Mouse (Mus musculus): Measurements from ENCODE around the gene Fzd7. TPM values are rescaled to one million over a fixed set of nuclear protein-coding genes. Genes with fewer than 3 reads are reported as not detected.

Gene Fzd7
- total RNA-seq, 2 experiments from 2014 or later: 3.2 to 5.9 TPM

DNA sequence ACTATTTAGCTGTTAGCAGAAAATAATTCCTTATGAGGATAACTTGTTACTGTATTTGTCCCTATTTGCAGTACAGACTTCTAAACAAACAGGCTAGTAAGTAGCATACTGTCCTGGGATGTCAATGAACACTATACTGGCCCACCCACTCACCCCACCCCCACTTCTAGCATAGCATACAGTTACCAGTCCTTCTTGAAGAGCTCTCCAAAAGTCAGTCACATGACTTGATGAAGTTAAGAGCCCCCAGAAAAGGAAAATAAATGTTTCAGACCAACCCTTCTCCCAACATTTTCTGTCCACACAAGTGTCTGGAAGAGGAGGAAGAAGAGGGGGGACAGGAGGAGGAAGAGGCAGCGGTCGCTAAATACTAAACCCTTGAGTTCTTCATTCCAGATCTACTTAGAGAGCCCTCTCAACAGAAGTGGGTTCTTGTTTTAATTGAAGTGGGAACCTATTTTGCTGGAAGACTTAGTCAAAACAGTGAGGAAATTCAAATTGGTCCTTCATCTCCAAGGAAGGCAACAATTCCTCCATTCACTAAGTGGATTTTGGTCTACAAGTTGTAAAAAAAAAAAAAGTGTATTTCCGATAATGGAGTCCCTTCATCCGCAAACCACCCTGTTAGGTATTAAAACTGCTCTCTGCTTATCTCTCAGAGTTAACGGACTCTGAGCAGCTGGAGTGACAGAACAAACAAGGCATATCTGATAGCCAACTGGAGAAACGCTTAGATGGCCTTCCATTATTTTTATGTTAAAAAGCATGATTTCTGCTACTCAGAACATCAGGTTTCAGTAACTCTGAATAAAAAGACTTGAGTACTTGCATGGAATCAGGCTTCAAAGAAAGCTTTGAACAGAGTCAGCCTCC is 15.8 kb downstream of the Fzd7 start:
- ATAC-seq (ENCODE audit: poor library complexity, severe bottlenecking): no peak

DNA sequence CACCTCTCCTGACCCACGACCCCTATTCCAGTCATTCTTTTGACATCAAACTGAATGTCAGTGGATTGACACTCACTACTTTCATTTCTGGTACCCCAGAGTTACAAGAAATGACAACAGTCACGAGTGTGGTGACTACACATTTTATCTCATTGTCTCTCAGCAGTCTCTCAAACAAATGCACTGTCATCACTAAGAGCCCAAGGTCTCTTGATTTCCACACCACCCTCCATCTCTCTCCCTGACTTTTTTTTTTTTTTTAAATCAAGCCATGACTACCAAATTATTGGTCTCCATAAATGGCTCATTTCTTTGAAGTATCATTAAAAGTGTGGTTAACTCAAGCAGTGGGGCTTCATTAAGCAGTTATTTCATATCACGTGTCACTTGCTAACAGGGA is 17.1 kb downstream of the Fzd7 start:
- ATAC-seq (ENCODE audit: poor library complexity, severe bottlenecking): no peak

DNA sequence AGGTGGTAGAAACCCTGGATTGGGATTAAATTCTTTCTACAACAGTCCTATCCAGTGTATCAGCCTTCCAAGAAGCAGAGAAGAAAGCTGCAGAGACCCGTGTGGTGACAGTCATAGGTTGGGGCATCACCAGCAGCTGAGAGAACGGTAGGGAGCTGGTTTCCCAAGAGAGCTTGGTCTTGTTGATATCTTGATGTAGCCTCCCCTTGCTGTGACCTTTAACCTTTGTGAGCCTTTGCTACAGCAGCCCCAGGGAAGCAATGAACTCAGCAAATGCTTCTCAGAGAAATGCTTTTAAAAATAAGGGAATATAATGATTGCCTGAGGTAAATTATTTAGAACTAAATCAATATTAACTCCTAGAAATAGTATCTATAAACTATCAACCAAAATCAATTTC is 20.1 kb downstream of the Fzd7 start:
- ATAC-seq (ENCODE audit: poor library complexity, severe bottlenecking): no peak

DNA sequence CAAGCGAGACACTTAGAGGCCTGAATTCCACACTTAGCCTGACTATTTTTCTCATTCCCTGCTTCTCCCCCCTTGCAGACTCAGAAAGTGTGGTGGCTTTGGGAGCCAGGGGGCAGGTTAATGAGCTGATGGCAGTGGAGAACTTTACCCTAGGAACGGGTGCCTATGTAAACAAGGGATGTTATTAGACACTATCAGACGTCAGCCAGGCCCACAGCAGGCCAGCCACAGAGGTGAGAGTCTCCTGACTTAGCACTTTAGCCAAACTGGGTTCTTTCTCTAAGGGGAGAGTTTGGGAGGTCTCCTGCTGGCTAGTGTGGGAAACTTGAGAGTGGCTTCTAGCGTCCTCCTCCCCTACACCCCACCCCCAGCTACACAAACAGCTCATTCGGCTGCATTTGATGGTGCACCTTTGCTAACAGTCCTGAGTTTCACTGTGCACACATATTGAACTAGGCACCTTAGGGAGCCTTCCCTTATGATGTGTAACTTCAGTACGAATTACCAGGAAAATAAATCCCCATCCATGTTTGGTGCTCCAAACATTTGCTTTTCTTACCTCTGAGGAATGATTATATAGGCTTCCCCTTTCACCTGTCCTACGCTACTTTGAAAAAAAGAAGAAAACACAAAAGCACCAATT is 21.6 kb downstream of the Fzd7 start:
- no peak for ATAC-seq (ENCODE audit: poor library complexity, severe bottlenecking)

GRCm38 (mm10) chr1:59504302-59504700 is 22.1 kb downstream of the Fzd7 start:
- no peak for ATAC-seq (ENCODE audit: poor library complexity, severe bottlenecking)

GRCm38 (mm10) chr1:59508463-59509139 is 26.4 kb downstream of the Fzd7 start:
- ATAC-seq (ENCODE audit: poor library complexity, severe bottlenecking): no peak

GRCm38 (mm10) chr1:59511566-59512270 is 29.5 kb downstream of the Fzd7 start:
- ATAC-seq (ENCODE audit: poor library complexity, severe bottlenecking): no peak

DNA sequence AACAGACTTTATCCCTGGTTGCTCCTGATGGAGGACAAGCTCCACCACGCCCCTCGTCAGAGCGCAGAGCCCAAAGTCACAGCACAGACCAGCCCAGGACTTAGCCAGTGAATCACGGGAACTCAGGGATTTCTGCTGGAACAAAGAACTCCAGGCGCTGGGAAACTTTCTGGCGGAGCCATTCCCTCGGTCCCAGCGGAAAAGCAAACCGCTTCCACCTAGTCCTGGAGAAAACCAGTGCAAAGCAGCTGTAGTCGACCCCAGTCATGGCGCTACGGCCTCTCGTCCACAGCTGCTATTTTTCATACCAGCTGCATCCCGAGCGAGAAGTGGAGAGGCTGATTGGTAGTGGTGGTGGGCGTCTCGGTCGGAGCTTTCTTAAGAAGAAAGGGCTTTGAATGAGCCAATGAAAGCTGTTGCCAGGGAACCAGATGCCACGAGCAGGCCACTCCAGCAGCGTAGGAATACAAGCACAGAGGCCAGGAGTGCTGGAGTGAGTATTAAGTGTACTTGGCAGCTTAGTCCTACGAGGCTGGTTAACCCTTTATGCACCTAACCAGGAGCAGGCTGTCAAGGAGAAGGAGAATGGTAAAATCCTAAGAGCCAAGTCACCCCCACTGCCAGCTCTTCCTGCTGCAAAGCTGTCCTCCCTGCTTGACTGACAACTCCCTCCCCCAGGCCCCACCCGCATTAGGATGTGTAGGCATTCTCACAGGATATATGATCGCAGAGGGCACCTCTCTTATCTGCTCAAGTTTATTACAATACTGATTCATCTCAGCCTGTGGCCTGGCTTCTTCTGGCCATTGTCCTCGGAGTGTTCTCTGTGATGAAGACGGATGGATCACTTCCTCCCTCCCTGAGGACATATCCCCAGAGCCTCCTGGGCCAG is 34.0 kb downstream of the Fzd7 start, which contains the start of gene Gm973:
Gm973 (plus strand) TSS at position 239 of the 892 bp plus-strand sequence.
- ATAC-seq (ENCODE audit: poor library complexity, severe bottlenecking): no peak

DNA sequence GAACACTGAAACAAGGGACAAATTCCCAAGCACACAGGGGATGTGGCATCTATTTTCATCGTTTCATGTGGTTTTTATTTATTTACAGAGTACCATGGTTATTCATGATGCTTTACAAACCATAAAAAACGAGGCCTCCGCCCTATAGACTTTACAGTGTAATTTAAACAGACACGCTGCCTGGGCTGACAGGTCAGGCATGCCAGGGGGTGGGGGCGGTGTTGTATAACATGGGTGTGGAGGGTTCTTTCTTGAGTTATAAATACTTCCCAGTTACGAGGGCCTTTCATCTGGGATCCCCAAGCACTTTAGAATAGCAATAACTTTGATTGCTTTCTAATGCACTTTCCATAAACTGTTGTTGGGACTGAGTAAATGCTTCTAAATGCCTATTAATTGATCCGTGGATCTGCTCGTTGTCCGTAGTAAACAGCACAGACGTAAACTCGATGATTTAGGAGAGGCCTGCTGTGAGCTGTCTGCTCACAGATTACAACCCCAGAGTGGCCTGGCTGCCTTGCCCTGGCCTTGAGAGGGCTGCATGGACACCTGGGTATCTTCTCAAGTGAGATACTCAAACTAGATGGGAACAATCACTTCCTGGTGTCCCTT is 38.1 kb downstream of the Fzd7 start:
- no peak for ATAC-seq (ENCODE audit: poor library complexity, severe bottlenecking)

- ATAC-seq (ENCODE audit: poor library complexity, severe bottlenecking): no peak
These were observed 40.2 kb downstream of the Fzd7 start for GRCm38 (mm10) chr1:59522456-59522855.

DNA sequence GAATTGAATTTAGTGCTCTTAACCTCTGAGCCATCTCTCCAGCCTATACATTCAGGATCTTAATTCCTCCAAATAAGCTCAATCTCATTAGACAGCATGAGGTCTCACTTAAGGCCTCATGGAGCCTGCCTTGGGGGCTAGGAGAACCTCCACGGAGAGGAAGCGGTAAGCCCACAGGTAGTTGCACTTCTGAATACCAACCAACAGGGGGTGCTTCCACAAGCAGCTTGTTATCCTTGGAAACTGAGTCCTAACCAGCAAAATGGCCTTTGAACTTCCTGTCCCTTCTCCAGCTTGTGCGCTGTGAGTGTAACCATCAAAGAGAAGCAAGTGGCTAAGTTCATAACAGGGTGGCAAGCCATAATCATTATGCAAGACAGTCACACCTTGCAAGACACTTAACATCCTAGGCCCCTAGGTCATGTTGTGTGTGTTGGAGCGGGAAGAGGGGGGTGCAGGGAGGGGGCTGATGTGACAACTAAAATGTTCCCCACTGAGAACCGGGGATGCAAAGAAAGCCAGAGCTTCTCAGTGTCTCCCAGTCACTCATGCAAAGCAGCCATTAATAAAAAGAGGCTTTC is 41.2 kb downstream of the Fzd7 start:
- ATAC-seq (ENCODE audit: poor library complexity, severe bottlenecking): no peak

DNA sequence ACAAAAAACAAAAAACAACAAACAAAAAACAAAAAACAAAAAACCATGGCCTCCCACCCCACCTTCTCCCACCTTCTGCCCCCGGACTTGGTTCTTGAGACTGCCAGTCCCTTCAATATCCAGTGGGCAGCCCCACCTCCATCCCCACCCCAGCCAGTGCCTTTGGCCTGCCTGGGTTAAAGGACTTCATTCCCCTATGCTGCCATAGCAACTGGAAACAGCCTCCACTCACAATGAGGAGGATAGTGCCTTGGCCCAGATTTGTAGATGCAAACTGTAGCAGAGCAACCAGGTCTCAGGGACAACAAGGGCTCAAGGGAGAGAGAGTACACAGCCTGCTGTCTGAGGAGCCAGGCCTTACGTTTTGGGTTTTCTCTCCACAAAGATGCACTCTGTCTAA is 41.8 kb downstream of the Fzd7 start:
- ATAC-seq (ENCODE audit: poor library complexity, severe bottlenecking): no peak

GRCm38 (mm10) chr1:59524759-59525158 is 42.5 kb downstream of the Fzd7 start:
- no peak for ATAC-seq (ENCODE audit: poor library complexity, severe bottlenecking)

DNA sequence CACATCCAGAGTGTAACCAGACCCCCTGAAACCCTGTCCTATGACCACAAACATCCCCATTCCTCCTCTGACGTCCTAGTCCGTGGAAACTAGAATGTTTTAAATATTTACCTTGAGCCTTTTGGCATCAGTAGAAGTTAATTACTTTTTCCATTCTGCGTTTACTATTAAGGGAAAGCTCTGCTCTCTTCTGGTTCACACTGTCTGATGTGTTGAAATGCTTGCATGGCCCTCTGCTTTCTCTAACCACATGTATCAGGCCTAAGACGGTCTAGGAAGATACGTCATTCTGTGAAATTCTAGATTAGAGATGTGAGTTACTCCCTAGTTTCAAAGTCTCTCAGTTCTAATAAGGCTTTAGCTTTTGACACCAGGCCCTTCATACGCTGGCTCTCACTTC is 45.0 kb downstream of the Fzd7 start:
- ATAC-seq (ENCODE audit: poor library complexity, severe bottlenecking): no peak

- ATAC-seq (ENCODE audit: poor library complexity, severe bottlenecking): no peak
These were observed 53.0 kb downstream of the Fzd7 start for GRCm38 (mm10) chr1:59534976-59535810.
